Mouse (Mus musculus): ENCODE measurements around the gene Cask.
A peak's percentile ranks its signal among the peaks of the same experiment; 100 is the strongest.

Cask gene

DNA sequence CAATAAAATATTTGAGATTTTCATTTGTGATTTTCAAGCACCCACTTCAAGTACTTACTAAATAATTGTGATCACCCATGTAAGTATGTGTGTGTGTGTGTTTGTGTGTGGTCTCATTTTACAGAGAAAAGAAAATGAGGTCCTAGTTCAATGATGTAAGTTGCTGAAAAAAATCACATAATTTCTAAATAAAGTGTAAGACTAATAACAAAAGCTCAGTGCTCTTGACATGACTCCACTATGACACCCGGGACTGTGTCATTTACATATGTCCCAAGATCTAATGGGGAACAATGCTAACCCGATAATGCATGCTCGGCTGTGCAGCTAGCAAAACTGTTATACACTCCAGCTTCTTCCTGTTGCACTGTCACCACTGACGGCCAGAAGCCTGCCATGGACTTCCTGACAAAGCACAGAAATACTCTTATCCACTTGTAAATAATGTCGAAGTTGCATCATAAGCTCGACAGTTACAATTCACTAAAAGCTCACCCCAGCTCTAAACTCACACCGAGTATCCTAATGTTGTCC lies 130.8 kb downstream of the Cask start:
- DNase-seq (ENCODE audit: low read depth, low spot score), result no peak

DNA sequence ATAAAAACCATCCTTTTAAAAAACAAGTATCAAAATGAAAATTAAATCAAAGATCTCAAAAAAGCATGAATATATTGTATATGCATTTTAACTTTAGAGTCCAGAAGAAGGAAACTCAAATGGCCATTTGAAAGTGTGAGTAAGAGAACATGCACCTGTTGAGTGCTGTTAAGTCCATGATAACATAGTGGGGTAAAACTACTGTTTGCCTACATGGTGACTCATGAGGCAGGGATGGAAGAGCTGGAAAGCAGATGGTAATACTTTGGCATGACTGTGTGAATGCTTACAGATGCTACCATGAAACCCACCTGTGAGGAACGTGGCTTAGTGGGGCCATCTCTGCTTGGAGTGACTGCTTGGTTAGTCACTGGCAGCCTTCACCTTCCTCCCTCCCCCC lies 132.9 kb downstream of the Cask start:
- DNase-seq (ENCODE audit: low read depth, low spot score), result no peak

GRCm38 (mm10) chrX:13716796-13717569 lies 134.2 kb downstream of the Cask start:
- no peak for DNase-seq (ENCODE audit: low read depth, low spot score)

DNA sequence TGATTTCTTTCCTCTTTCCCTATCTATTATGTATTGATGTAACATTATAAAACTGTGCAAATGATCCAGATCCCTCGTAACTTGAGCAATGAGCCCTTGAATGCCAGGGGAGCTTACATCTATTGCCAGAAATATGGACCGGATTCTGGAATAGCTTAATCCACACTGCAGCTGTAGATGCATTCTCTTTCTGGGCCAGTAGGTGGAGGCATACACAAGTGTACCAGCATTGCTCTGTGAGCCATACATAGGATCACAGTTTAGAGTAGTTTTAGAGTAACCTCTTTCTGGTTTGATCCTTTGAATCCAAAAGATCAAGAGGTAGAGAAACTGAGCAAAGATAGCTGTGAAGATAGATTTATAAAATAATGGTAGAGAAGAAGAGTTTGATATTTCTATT lies 141.0 kb downstream of the Cask start:
- DNase-seq (ENCODE audit: low read depth, low spot score), result no peak

DNA sequence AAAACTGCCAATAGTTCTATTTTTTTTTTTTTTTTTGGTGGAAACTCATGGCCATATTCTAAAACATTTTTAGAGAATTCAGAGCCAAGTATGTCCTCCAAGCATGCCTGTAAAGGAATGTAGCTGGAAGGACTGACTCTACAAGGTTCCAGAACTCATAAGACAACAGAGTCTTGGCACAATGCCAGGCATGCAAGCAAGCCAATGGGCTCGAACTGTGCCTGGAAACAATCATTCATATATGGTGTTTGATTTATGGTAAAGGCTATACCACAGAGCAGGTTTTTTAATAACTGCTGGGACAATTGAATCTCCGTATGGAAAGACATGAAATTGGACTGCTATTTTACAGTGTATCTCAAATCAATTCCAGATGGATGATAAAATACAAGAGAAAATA lies 146.1 kb downstream of the Cask start:
- DNase-seq (ENCODE audit: low read depth, low spot score), result no peak

DNA sequence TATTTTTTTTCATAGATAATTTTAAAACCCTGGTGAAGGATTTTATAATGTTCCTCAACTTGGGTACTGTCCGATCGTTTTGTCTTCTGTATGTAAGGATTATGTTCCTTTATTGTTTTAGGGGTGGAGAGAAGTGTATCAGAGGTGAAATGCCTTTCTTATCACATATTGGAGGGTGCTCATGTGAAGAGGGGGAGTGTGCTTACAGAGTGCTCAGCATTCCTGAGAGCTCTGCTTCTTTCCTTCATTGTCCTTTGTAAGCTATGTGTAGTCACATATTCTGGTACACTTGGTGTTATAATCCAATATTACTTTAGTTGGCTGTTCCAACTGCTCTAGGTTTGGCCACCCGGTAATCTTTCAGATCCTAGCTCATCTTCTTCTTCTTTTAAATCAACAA lies 150.5 kb downstream of the Cask start:
- no peak for DNase-seq (ENCODE audit: low read depth, low spot score)

GRCm38 (mm10) chrX:13691865-13692264 lies 159.3 kb downstream of the Cask start:
- no peak for DNase-seq (ENCODE audit: low read depth, low spot score)

DNA sequence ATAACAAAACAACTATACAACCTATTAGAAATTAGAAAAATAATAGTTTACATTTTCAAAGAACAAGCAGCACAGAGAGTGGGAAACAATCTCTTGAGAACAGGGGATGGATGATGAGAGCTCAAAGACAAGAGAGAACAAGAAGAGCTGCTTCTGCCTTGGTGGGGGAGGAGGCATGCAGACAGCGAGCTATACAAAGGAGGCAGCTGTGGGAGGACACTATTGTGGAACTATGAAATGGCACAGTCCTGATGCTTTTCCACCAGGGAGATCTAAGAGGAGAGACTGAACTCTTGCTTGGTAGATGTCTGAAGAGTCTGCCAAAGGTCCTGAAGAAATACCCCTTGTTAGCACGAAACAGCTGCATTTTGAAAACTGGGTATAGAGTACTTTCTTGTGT lies 162.8 kb downstream of the Cask start:
- DNase-seq (ENCODE audit: low read depth, low spot score), result no peak

GRCm38 (mm10) chrX:13686589-13686988 lies 164.6 kb downstream of the Cask start:
- no peak for DNase-seq (ENCODE audit: low read depth, low spot score)

GRCm38 (mm10) chrX:13681748-13682147 lies 169.4 kb downstream of the Cask start:
- DNase-seq (ENCODE audit: low read depth, low spot score), result no peak

DNA sequence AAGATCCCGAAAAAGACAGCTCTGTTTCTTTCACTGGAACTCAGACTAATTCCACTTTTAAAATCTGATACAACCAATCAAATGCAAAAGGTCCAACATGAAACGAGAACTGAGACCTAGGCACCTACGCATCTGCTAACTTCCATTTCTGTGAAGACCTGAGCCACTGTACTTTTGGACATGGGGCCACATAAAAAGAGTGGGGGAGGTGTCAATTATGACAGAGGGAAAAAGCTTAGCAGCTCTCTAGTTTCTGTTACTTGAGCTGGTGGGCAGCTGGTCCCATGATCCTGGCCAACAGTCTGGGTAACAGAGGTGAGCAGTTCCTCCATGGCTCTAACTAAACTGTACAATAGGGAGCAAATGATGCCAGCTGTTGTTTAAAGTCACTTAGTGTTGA lies 178.2 kb downstream of the Cask start:
- DNase-seq (ENCODE audit: low read depth, low spot score), result no peak

DNA sequence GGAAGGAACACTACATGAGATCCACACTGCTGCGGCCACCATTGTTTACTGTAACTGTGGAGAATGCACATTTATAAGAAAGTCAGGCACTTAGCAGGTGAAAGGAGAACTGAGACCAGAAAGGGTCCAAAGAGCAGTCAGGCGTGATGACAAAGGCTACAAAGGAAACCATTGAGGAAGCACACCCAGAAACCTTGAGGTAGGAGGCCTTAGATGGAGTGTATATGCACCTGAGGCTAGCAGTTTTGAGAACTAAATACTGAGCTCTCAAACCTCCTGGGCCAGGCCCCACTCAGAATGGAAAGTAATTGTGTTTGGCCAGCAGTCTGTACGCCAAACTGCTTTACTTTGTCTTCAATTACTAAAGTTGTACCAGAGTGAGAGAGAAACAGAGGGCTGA lies 180.8 kb downstream of the Cask start:
- no peak for DNase-seq (ENCODE audit: low read depth, low spot score)

DNA sequence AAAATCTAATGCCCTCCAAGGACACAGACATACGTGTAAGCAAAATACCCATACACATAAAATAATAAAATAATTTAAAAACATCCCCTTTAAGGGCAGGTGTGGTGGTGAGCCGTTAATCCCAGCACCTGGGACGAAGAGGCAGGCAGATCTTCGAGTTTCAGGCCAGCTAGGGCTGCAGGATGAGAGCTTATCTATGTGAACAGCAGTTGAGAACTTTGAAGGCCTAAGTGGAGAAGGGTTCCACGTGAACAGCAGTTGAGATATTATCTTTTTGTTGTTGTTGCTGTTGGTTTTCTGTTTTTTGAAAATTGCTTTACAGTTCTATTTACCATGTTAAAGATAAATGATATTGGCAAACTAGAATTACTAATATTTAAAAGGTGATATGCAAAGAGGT lies 182.3 kb downstream of the Cask start:
- DNase-seq (ENCODE audit: low read depth, low spot score), result no peak

GRCm38 (mm10) chrX:13661063-13661462 lies 190.1 kb downstream of the Cask start, which contains the start of gene Gpr82:
Gpr82 (plus strand) TSS chrX:13661363.
- no peak for DNase-seq (ENCODE audit: low read depth, low spot score)

- DNase-seq (ENCODE audit: low read depth, low spot score), result no peak
Measured at GRCm38 (mm10) chrX:13659201-13659890, 191.8 kb downstream of the Cask start.

- DNase-seq (ENCODE audit: low read depth, low spot score), result no peak
Measured at GRCm38 (mm10) chrX:13658616-13659140, 192.5 kb downstream of the Cask start.

DNA sequence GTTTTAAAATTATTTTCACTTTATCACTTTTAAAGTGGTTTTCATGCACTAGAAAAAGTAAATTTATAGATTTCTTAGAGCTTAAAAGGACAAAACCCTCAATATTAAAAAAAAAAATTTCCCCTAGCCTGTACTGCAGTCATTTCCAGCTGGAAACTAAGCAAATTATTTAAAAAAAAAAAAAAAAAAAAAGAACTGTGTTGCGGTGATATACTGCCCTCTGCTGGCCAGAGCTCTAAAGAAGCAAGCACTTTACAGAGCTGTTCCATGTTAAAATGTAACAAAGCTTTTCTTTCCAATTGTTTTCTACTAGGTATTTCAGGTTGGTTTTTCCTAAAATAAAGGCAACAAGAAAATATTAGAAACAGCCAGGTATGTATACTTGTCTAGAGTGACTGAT lies 194.4 kb downstream of the Cask start:
- peak; percentile 0 for DNase-seq (ENCODE audit: low read depth, low spot score)

DNA sequence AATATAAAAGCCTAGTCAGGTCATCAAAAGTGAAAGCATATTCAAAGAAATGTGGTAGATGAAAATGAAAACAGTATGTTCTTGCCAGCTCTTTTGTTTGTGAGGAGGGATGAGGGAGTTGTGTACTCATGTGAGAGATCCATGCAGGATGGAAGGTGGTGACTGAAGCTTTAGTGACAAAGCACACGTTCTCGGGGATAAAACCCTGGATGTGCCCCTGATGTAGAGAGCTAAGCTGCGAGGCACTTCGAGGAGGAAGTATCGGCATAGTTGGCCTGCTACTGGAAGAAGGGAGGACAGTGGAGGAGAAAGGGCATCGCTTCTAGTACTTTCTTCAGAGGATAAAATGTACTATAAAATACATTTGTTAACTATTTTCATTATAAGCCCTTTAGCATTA lies 195.3 kb downstream of the Cask start:
- DNase-seq (ENCODE audit: low read depth, low spot score), result no peak

DNA sequence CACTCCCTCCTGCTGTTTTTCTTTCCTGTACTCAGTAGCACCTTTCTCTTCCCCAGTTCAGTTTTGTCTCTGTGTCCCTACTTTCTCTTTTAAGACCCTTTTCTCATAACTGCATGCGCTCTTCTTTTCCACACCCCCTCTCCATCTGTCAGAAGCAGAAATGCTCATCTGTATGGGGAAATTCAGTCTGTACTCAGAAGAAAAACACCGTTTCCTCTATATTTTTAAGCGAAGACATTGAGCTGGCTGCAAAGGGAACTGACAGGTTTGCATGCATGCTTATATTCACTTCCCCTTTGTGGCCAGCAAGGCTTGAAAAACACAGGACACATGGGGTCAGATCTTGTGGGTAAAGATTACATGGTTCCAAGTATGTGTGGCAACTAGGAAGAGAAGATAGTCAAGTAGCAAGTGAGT lies 196.2 kb downstream of the Cask start:
- DNase-seq (ENCODE audit: low read depth, low spot score), result no peak

- no peak for DNase-seq (ENCODE audit: low read depth, low spot score)
Measured at GRCm38 (mm10) chrX:13652291-13652690, 198.9 kb downstream of the Cask start.

DNA sequence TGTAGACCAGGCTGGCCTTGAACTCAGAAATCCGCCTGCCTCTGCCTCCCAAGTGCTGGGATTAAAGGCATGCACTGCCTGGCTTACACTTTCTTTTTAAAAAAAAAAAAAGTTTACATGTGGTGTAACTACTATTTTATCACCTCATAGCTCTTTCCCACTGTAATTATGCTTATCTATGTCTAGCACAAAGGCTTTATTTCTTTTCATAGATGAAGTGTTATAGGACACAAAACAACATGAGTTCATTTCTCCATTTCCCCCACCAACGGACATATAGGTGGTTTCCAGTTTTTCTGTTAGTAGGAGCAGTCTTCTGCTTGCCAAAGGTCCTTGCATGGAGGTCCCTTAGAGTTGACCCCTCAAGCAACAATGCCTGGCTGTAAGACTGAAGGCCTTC lies 199.3 kb downstream of the Cask start:
- no peak for DNase-seq (ENCODE audit: low read depth, low spot score)

DNA sequence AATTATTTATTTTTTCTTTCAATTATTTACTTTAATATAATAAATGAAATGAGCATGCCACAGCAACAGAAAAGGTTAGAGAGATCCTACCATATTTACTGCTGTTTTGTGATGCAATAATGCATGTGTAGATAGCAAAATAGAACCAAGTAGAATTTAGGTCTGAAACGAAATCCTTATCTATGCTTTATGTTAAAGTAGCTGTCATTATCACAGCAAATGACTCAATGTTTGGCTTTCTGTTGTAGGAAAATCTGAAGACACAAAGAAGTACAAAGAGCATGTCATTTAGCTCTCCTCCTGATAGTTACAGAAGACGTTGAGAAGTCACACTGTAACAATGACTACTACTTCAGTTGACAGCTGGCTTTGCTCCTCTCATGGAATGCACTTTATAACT lies 212.3 kb downstream of the Cask start:
- no peak for DNase-seq (ENCODE audit: low read depth, low spot score)

DNA sequence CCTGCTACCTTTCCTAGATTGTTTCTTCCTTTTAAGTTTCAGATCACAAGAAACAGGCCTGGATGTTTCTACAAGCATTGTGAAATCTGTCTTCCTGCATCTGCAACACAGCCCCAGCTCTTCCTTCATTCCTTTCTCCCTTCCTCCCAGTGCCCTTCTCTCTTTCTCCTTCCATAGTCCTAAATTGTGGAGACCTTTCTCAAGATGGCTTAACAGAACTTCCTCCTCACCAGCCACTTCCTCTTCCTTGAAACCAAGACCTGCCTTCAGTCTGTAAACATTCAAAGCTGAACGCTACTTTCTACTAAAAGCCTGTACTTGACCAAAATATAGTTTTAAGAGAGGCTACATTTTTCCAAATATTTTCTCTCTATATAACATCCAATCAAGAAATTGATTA lies 214.8 kb downstream of the Cask start:
- DNase-seq (ENCODE audit: low read depth, low spot score), result no peak
